Mouse (Mus musculus) ES-E14 (cell line): ENCODE data around the gene Utp15. TPM values are rescaled to one million over a fixed set of nuclear protein-coding genes. Genes with fewer than 3 reads are reported as not detected.

ENCODE experiments used
- DNase-seq: peaks from one replicate; pipeline ENCODE4 v3.0.0-alpha.2; 2013; ENCODE audit warnings: low read depth, low spot score
- H3K27ac ChIP-seq: 2 replicates; pipeline ENCODE4 v1.5.1; 2012; ENCODE audit warnings: low read depth, mild to moderate bottlenecking, low read length, moderate library complexity, mixed read lengths; ENCODE audit not compliant: poor library complexity, insufficient read depth, severe bottlenecking
- H3K36me3 ChIP-seq: 2 replicates; pipeline ENCODE4 v1.6.1; 2012; ENCODE audit warnings: mild to moderate bottlenecking, low read length, moderate library complexity, mixed read lengths; ENCODE audit not compliant: control insufficient read depth, poor library complexity, insufficient read depth, severe bottlenecking
- H3K4me1 ChIP-seq, 2 experiments: fragments of 150-350 bp in 1 of 2; sonication (generic) in 1 of 2; 2 replicates each; pipeline ENCODE4 v1.6.1; 2012; ENCODE audit warnings: low read length in 2 of 2, mild to moderate bottlenecking in 1 of 2, mixed read lengths in 1 of 2; ENCODE audit not compliant: control insufficient read depth in 2 of 2, insufficient read depth in 2 of 2, poor library complexity in 1 of 2
- H3K4me3 ChIP-seq, 2 experiments: fragments of 150-350 bp in 1 of 2; sonication (generic) in 1 of 2; 2 replicates each; pipeline ENCODE4 v1.5.1; 2012; ENCODE audit warnings: low read length in 2 of 2, low read depth in 1 of 2, mild to moderate bottlenecking in 1 of 2, mixed read lengths in 1 of 2; ENCODE audit not compliant: insufficient read depth in 1 of 2, poor library complexity in 1 of 2, severe bottlenecking in 1 of 2
- H3K9ac ChIP-seq: 2 replicates; pipeline ENCODE4 v1.6.1; 2012; ENCODE audit warnings: low read depth, mild to moderate bottlenecking, low read length, mixed read lengths; ENCODE audit not compliant: poor library complexity, insufficient read depth, severe bottlenecking
- H3K9me3 ChIP-seq: fragments of 150-350 bp; sonication (generic); 2 replicates; pipeline ENCODE4 v1.6.1; 2012; ENCODE audit warnings: low read depth, mild to moderate bottlenecking, low read length; ENCODE audit not compliant: control insufficient read depth, insufficient read depth
- HCFC1 ChIP-seq: IDR thresholded peaks from 2 replicates; pipeline ENCODE4 v1.6.1; 2012; ENCODE audit warnings: low read length, inconsistent platforms, borderline replicate concordance; ENCODE audit not compliant: insufficient read depth
- ZNF384 ChIP-seq: IDR thresholded peaks from 2 replicates; pipeline ENCODE4 v1.6.1; 2012; ENCODE audit warnings: low read depth, low read length, inconsistent platforms
- in situ Hi-C, 2 experiments: fragments of 600-800 bp; cut with MboI; formaldehyde crosslinking; loops; one replicate each; pipeline ENCODE4 v1.15.1; 2025; ENCODE audit warnings: low sequenced_read_pairs in 2 of 2, inconsistent platforms in 1 of 2; ENCODE audit not compliant: unreplicated experiment in 2 of 2
- total RNA-seq: library from RNA; depleted of rRNA; stranded (reverse); fragments of 300-350 nt; gene quantifications from 2 replicates; pipeline ENCODE4 v1.2.3, GENCODE M21; 2012; rRNA removed

Gene Utp15
- total RNA-seq, 1 experiment = 38.9 TPM

DNA sequence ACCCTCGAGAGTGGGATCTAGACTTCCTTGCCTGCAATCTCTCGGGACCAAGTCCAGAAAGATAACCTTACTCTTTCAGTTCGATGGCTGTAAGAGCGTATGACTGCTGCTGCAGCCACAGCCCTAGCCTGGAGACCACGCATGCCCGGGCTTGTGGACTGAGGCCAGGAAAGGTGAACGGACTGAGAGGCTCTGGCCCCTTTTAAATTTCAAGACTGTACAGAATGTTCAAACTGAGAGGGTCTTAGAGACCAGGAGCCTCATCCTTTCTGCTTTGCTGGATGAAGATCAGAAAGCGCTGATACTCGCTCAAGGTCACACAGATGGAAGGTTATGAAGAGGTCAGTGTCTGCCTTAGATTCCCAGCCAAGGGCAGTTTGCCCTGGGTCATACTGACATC is 61.4 kb downstream of the Utp15 start:
- H3K9me3 ChIP-seq = no peaks in the 10 kb centered on the region
- H3K4me1 ChIP-seq = peaks cover 0 to 17% of the 10 kb centered on the region in 2 experiments; a peak in 3 of 4 replicates
- H3K36me3 ChIP-seq = no peaks in the 10 kb centered on the region
- in situ Hi-C loops = no loop called here
- DNase-seq = no peak
- no peak for TF ChIP-seq HCFC1
- TF ChIP-seq ZNF384 = no peak
- 0 out of 2 replicates have a peak overlapping the region, but pooled peaks have one; percentile 11 for H3K9ac ChIP-seq
- H3K27ac ChIP-seq = peak overlapping the region; percentile 38; the same call in 1 of the 2 replicates
- H3K4me3 ChIP-seq = no peak overlapping the region

Other genes with a start within 250 kb of the Utp15 start
- gene Arhgef28, start 56.6 kb downstream of the Utp15 start, total RNA-seq = 13.3 and 19.0 TPM in 2 replicates
- gene Ankra2, start within 50 bp of the Utp15 start, total RNA-seq = 7.7 and 10.8 TPM in 2 replicates
- gene Gm21976, start 16.8 kb upstream of the Utp15 start, total RNA-seq = not detected in 2 replicates
- 742 and 844 TPM in 2 replicates for gene Btf3, start 54.0 kb upstream of the Utp15 start, total RNA-seq
- gene Foxd1, start 91.2 kb upstream of the Utp15 start, total RNA-seq = 0.16 and 0.22 TPM in 2 replicates
- gene Gm10320, start 229.0 kb upstream of the Utp15 start, total RNA-seq = 5.6 and 8.9 TPM in 2 replicates